Mouse (Mus musculus): Measurements from ENCODE around the gene Akr1c13.

Gene Akr1c13

GRCm38 (mm10) chr13:4244861-4245559 is 54.1 kb downstream of the Akr1c13 start:
- peak in 1 of 2 experiments; percentile 11 for DNase-seq (ENCODE audit: low spot score in 2 of 2)

GRCm38 (mm10) chr13:4249347-4249746 is 58.4 kb downstream of the Akr1c13 start:
- no peak for DNase-seq (ENCODE audit: low spot score in 2 of 2)

Measured in right cerebral cortex, adult 2 months (tissue).